Mouse (Mus musculus) splenic B cell, adult 2 months (primary cell): ENCODE measurements around the gene Rhbdf1.

Experiments used
- DNase-seq: peaks from one replicate; pipeline ENCODE4 v3.0.0-alpha.2; 2011; ENCODE audit warnings: low read depth, low spot score
- H3K27me3 ChIP-seq: 2 replicates; pipeline ENCODE4 v1.6.1; 2012; ENCODE audit warnings: mild to moderate bottlenecking, low read length, moderate library complexity, mixed read lengths; ENCODE audit not compliant: control insufficient read depth, poor library complexity, insufficient read depth, severe bottlenecking
- H3K36me3 ChIP-seq: 2 replicates; pipeline ENCODE4 v1.6.1; 2012; ENCODE audit warnings: mild to moderate bottlenecking, low read length, moderate library complexity, mixed read lengths; ENCODE audit not compliant: control insufficient read depth, poor library complexity, insufficient read depth, severe bottlenecking

The Rhbdf1 gene

DNA sequence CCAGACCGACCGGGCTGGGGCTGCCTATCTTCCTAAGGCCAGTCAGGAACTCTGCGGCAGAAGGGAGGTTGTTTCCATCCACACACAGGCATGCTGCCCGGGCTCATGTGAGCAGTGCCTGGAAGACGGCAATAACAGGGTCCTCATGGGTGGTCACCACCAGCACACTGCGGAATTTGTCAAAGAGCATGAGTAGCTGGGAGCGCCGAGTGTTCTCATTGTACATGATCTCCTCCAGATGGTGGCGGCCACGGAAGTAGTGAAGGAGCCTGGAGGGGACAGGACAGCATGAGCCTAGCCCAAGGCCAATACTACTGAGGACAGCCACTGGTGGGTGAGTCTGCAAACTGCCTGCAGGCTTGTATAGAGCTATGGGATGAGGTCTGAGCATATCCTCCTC, 10.7 kb upstream of the Rhbdf1 start:
- peaks cover 6% of the 10 kb centered on the region for H3K36me3 ChIP-seq
- no peak for DNase-seq

DNA sequence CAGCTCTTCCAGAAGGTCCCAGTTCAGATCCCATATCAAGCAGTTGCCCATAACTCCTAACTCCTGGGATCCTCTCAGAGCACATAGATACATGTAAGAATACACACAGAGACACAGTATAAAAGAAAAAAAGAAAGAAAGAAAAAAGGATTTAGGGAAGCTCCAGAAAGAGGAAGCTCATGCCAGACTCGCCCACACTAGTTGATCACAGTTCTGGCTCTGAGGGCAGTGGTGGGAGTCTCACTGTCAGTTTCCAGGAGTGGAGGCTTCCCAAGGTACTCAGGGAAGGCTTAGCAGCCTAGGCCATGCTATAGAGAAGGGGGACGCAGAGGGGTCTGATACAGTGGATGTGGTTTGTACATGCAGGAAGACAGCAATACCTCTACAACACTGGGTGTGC, 9.0 kb upstream of the Rhbdf1 start:
- DNase-seq: no peak
- H3K36me3 ChIP-seq: peaks cover 5% of the 10 kb centered on the region
- H3K27me3 ChIP-seq: no peaks in the 10 kb centered on the region

More for the DNA sequence above, 10.7 kb upstream of the Rhbdf1 start:
- no peaks in the 10 kb centered on the region for H3K27me3 ChIP-seq

DNA sequence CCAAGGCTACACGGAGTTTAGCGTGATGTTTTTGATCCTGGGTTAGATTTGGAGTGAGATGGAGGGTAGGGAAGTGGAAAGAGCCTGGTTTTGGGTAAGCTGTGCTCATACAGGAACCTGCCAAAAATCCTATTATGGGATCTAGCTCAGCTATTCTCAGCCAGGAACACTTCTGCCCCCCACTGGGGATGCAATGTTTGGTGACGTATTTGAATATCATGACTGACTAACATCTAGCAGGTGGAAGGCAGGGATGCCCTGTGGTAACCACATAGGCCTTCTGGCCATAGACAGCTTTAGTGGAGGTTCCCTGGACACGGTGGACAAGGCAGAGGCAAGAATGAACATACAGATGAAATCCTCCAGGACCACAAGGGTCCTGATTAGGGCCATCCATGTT, 8.1 kb upstream of the Rhbdf1 start:
- no peak for DNase-seq
- Histone ChIP-seq H3K27me3 (no peaks in the 10 kb centered on the region), H3K36me3 (peaks cover 5% of the 10 kb centered on the region)

DNA sequence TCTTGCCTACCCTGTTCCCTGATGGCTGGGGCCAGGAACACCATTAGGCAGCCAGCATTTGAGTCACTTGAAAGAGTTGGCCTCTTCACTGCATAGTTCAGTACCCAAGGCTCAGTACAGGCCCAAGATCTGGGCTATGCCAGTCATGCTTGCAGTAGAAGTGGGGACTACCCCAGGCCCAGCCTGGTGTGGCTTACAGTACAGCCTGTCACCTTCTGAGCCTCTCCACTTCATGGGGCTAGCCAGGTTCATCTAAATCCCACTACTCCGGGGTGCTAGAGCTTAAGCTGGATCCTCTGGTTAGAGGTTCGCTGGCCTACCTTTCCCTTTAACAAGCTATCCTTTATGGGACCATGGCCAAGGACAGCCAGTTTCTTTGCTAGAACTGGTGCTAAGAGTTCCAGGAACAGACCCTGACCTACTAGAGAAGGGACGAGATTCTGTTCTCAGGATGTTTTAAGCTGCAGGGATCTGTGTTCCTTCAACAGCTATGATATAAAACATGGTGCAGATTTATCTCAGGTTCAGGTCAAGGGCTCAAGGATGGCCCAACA, 6.3 kb upstream of the Rhbdf1 start:
- no peaks in the 10 kb centered on the region for H3K27me3 ChIP-seq
- H3K36me3 ChIP-seq: peaks cover 1% of the 10 kb centered on the region
- no peak for DNase-seq

DNA sequence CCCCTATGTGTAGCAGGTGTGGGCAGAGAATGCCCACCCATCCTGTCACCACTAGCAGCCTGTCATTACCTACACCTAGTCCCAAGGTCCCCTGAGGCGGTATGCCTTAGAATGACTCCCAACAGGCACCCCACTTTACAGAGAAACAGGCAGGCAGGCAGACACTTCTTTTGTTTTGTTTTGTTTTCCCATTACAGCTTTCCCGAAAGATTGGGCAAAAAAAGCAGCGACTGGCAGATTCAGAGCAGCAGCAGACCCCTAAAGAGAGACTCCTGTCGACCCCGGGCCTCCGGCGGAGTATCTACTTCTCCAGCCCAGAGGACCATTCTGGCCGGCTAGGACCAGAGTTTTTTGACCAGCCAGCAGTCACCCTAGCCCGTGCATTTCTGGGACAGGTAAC, 5.5 kb upstream of the Rhbdf1 start:
- DNase-seq: no peak
- Histone ChIP-seq H3K27me3 (no peaks in the 10 kb centered on the region), H3K36me3 (peaks cover 1% of the 10 kb centered on the region)

DNA sequence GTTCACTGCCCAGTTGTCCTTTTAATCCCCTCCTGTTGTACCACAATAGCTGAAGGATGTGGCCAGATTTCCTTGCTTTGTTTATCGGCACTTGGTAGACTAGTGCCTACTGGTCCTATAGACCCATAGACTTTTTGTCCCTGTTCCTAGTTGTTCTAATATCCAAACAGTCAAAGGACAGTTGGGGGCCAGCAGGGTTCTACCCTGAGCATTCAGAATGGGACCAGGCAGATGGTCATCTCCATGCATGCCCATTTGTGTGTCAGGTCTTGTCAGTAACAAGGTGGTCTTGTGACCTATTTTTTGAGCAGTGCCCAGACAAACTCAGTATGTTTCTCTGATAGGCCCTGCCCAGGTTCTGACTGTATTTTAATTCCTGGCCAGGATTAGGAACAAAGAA, 4.9 kb upstream of the Rhbdf1 start:
- Histone ChIP-seq H3K36me3 (no peaks in the 10 kb centered on the region; the same call in none of the 2 replicates), H3K27me3 (no peaks in the 10 kb centered on the region)
- DNase-seq: no peak

DNA sequence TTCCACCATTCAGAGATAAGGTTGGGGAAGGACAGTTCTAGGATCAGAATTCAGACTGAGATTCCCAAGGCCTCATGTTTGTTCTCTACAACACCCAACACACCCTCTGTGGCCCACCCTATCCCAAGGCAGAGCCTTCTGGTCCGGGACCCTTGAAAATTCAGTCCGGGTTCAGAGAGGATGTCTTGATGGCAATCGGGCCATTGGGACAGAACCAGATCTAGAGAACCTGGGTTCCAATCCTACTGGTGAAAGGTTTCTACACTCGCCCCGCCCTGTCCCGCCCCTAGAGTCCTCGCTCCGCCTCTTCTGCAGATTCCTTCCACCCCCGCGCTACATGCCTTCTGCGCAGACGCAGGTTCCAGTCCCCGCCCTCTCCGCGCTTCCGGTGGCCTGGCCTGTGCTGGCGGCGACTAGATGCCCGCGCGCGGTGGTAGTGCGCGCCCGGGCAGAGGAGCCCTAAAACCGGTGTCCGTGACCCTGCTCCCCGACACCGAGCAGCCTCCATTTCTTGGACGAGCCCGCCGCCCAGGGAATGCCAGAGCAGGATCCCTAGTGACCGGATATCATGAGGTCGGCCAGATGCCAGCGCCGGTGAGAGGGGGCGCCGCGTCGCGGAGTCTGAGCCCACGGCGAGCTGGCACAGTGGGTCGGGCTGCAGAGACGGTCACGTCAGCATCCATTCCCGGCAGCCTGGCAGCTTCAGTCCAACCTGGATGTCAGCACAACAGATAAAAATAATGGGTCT, 4.2 kb upstream of the Rhbdf1 start, which contains the start of gene Mpg:
Gene Mpg (plus strand): TSS at position 382 of the 748 bp plus-strand sequence.
- peak; percentile 93 for DNase-seq
- Histone ChIP-seq H3K27me3 (no peaks in the 10 kb centered on the region), H3K36me3 (no peaks in the 10 kb centered on the region; the same call in 1 of the 2 replicates)

DNA sequence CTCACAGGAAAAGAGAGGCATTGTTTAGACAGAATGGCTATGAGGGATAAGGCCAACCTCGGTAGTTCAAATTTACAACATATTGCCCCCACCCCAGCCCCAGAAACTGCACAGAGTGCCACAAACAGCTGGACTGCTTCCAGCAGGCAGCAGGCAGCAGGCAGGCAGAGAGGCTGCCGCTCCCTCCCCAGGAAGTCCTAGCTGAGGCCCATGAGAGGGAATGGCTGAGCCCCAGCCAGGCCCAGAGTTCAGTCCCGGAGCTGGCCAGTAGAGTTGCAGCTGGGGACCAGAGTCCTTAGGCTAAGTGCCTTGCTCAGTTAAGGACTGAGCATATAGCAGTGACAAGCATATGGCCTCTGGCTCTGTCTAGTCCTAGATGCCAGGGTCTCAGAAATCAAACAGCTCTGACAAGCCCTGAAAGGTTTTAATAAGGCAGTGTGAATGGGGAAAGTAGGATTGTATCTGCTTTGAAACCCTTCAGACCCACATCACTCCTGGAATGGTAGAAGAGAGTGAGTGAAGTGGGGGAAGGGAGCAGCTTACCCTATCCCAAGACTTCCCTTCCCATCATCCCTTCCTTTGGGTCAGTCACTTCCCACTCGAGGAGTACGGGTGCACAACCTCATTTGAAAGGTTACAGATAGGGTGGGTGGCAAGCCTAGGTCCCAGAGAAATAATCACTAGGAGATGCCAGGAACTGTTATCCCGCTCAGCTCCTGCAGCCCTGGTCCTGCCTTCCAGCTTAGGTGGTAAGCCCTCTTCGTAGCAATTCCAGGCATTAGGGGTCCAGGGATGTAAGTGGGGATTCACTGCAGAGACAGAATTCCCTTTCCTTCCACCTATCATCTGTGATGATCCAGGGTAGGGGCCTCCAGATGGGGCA, 3.4 kb upstream of the Rhbdf1 start:
- H3K27me3 ChIP-seq: no peaks in the 10 kb centered on the region
- no peak for DNase-seq
- H3K36me3 ChIP-seq: no peaks in the 10 kb centered on the region

DNA sequence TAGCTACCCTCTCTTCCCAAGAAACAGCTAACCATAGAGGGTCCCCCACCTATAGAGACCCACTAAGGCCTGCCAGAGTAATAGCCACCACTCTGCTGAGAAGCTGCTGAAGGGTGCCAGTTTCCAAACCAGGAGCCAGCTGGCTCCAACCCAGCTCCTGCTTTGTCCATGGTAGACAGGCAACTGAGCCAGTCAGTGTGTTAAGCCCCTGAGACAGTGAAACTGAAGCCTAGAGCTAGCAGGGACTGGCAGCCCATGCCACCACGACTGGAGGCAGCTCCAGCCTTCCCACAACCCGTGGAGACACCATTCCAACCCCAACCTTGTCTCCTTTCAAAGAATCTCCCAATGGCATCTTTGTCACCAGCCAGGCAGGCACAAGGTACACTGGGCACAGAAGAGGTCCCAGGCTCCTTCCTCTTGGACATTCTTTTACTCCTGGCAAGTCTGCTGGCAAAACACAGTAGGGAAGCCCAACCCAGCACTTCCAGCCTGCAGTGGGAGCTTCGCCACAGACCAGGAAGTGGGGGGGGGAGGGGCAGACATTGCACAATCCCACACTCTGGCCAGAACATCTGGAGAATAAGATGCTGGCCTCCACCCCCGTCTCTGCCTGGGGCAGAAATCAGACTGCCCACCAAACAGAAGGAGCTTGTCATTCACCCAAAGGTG, 2.5 kb upstream of the Rhbdf1 start:
- DNase-seq: no peak
- Histone ChIP-seq H3K27me3 (no peaks in the 10 kb centered on the region), H3K36me3 (no peaks in the 10 kb centered on the region)

DNA sequence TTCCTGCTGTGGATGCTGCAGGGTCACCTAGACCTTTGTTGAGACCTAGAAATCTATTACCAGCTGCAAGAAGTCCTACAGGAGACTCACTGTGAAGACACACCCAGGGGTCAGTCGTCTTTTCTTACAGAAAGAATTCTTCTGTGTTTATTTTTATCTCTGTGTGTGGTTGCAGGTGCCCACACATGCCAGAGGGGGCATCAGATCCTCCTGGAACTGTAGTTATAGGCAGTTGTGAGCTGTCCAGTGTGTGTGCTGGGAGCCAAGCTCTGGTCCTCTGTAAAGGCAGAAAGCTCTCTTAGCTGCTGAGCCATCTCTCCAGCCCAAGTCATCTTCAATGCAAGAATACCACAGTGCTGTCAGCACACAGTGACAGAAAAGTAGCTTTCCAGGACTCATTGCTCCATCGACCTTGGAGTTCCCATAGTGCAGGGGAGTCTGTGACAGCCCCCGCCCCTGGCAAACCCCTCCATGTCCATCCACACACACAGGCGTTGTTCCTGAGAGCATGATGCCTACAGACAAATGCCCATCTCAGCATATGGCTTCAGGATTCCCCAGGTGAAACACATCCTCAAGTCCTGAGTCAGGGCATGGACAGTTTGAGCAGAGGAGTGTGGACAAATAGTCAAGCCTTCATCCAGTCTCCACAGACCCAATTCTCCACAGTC, 1.3 kb upstream of the Rhbdf1 start:
- no peaks in the 10 kb centered on the region for H3K27me3 ChIP-seq
- no peak for DNase-seq
- H3K36me3 ChIP-seq: no peaks in the 10 kb centered on the region

DNA sequence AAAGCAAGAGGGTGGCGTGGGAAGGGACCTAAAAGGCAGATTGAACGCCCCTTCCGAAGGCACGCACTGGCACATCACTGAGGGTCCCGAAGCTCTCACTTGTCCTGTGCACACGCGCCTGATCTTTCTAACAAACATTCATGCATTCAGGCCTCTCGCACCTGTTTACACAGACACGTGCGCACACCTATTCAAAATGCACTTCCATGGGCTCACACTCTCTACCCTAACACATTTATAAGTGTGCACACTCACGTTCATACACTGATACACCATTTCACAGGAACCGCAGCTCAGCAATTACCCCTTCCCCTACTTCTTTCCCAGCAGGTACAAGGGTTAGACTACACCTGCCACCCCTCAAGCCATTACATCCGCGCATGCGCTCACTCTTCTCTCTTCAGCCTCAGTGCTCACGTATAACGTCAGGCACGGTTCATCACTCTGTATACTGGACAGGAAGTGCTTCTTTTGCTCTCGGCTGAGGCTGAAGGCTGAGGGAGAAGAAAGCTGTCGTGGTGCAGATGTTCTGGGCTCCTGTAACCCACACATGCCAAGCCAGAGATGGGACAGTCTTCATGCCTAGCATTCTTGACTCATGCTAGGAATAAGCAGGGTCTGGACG, 582 bp upstream of the Rhbdf1 start:
- no peaks in the 10 kb centered on the region for H3K36me3 ChIP-seq
- H3K27me3 ChIP-seq: no peaks in the 10 kb centered on the region
- peak; percentile 73 for DNase-seq

DNA sequence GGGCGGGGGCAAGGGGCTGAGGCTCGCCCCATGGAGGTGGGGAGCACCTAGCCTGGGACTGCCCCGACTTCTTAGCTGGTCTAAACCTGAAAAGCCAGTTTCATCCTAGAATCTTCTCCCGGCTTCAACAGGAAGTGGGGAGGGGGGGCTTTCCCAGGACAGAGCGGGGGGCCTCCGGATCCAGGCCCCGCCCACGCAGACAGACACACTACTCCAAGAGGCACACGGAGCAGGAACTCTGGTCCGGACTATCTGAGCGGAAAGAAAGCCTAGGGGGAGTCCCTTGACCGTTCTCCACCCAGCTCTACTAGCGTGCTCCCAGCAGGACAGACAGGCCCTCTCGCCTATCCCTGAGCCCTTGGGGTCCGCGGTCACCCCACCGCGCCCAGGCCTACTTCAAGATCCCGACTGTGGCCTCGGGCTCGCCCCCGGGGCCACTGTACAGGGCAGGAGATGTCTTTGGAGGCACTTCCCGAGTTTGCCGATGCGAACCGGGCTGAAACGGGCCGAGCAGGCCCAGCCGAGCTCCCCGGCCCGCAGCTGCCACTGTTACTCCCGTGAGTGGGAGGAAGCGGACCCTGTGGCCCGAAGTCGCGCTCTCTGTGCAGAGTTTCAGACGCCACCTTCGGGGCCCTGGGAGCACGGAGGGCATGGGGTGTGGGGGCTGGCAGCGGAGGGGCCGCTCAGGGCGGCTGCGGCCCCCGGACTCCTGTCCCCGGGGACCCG, 712 bp downstream of the Rhbdf1 start:
- no peaks in the 10 kb centered on the region for H3K27me3 ChIP-seq
- no peaks in the 10 kb centered on the region for H3K36me3 ChIP-seq
- DNase-seq: peak; percentile 46

DNA sequence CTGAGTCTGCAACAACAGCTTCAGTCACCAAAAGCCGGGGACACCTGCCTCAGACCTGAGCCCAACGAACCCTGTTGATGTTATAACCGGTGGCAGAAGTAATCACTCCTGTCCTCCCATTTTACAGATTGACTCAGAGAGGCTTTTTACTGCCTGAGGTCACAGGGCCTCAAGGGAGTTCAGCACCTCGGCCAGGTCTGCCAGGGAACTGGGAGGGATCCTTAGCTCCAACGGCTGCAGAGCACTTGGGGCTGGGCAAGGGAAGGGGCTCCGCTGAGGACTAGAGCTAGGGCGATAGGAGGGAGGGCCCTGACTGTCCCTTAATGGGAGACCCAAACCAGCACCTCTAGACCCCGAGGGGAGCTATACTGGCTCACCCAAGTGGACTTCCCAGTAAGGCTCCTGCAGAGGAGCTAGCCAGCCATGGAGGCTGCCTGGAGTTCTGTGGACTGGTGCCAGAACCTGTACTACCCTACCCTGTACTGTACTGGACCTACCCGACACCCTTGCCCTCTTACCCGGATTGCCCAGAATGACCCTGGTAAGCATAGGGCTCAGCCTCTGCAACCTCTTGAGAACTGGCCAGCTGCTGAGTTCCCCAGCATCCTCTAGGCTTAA, 1.4 kb downstream of the Rhbdf1 start:
- DNase-seq: no peak
- Histone ChIP-seq H3K27me3 (no peaks in the 10 kb centered on the region), H3K36me3 (no peaks in the 10 kb centered on the region)
